Mouse (Mus musculus): ENCODE results near the gene Htr2b.

The Htr2b gene

GRCm38 (mm10) chr1:86111779-86112178, at the start of gene Htr2b:
Gene Htr2b, minus strand, starts transcription at chr1:86111970.
- in situ Hi-C loops (cut with MboI, MseI), result no loop called here

- in situ Hi-C loops (cut with MboI, MseI), result no loop called here
These were observed 49.3 kb upstream of the Htr2b start for GRCm38 (mm10) chr1:86161061-86161460.

GRCm38 (mm10) chr1:86160479-86160878, 48.7 kb upstream of the Htr2b start:
- in situ Hi-C loops (cut with MboI, MseI), result no loop called here

GRCm38 (mm10) chr1:86160059-86160458, 48.3 kb upstream of the Htr2b start:
- in situ Hi-C loops (cut with MboI, MseI), result no loop called here

GRCm38 (mm10) chr1:86156595-86156994, 44.8 kb upstream of the Htr2b start:
- in situ Hi-C loops (cut with MboI, MseI), result no loop called here

- in situ Hi-C loops (cut with MboI, MseI), result no loop called here
These were observed 44.3 kb upstream of the Htr2b start for GRCm38 (mm10) chr1:86156075-86156474.

GRCm38 (mm10) chr1:86154824-86155164, 43.0 kb upstream of the Htr2b start:
- in situ Hi-C loops (cut with MboI, MseI), result no loop called here

GRCm38 (mm10) chr1:86154133-86154823, 42.5 kb upstream of the Htr2b start, which contains the start of gene Armc9:
Gene Armc9, plus strand, starts transcription at chr1:86154780.
- in situ Hi-C loops (cut with MboI, MseI), result no loop called here

- in situ Hi-C loops (cut with MboI, MseI), result no loop called here
These were observed 40.8 kb upstream of the Htr2b start for GRCm38 (mm10) chr1:86152618-86153017.

GRCm38 (mm10) chr1:86151376-86151775, 39.6 kb upstream of the Htr2b start:
- in situ Hi-C loops (cut with MboI, MseI), result no loop called here

- in situ Hi-C loops (cut with MboI, MseI), result no loop called here
These were observed 39.2 kb upstream of the Htr2b start for GRCm38 (mm10) chr1:86150929-86151328.

- in situ Hi-C loops (cut with MboI, MseI), result no loop called here
These were observed 36.4 kb upstream of the Htr2b start for GRCm38 (mm10) chr1:86148161-86148560.

- in situ Hi-C loops (cut with MboI, MseI), result no loop called here
These were observed 35.8 kb upstream of the Htr2b start for GRCm38 (mm10) chr1:86147557-86147956.

- in situ Hi-C loops (cut with MboI, MseI), result no loop called here
These were observed 34.5 kb upstream of the Htr2b start for GRCm38 (mm10) chr1:86146293-86146692.

- in situ Hi-C loops (cut with MboI, MseI), result no loop called here
These were observed 32.5 kb upstream of the Htr2b start for GRCm38 (mm10) chr1:86144001-86144944.

- in situ Hi-C loops (cut with MboI, MseI), result no loop called here
These were observed 31.4 kb upstream of the Htr2b start for GRCm38 (mm10) chr1:86143165-86143564.

- in situ Hi-C loops (cut with MboI, MseI), result no loop called here
These were observed 29.3 kb upstream of the Htr2b start for GRCm38 (mm10) chr1:86141081-86141480.

GRCm38 (mm10) chr1:86135315-86135714, 23.5 kb upstream of the Htr2b start:
- in situ Hi-C loops (cut with MboI, MseI), result no loop called here

- in situ Hi-C loops (cut with MboI, MseI), result no loop called here
These were observed 21.6 kb upstream of the Htr2b start, which contains the start of gene Gm21972 for GRCm38 (mm10) chr1:86133337-86133736. Gene Gm21972, plus strand, starts transcription at chr1:86133637.

GRCm38 (mm10) chr1:86126036-86126435, 14.3 kb upstream of the Htr2b start:
- in situ Hi-C loops (cut with MboI, MseI), result no loop called here

- in situ Hi-C loops (cut with MboI, MseI), result loop anchor here (5.0 kb wide), 1 partner anchor 37 kb away; no protein-coding TSS in a partner anchor
These were observed 7.8 kb upstream of the Htr2b start for GRCm38 (mm10) chr1:86119549-86119948.

GRCm38 (mm10) chr1:86114141-86114540, 2.4 kb upstream of the Htr2b start:
- in situ Hi-C loops (cut with MboI, MseI), result no loop called here

- in situ Hi-C loops (cut with MboI, MseI), result no loop called here
These were observed 6.7 kb downstream of the Htr2b start for GRCm38 (mm10) chr1:86105054-86105453.
